Mouse (Mus musculus) limb, embryonic 10.5 days (tissue): ENCODE data around the gene Pax3. TPM values are rescaled to one million over a fixed set of nuclear protein-coding genes. Genes with fewer than 3 reads are reported as not detected.

Experiments
- DNase-seq: peaks from one replicate; pipeline ENCODE4 v3.0.0-alpha.2; 2017; ENCODE audit warnings: low spot score
- H3K27ac ChIP-seq: fragments of 300-500 bp; sonication (generic); 2 replicates; pipeline ENCODE4 v1.5.1; 2016; ENCODE audit warnings: mild to moderate bottlenecking
- H3K27me3 ChIP-seq: fragments of 300-500 bp; sonication (generic); 2 replicates; pipeline ENCODE4 v1.6.1; 2016; ENCODE audit warnings: low read depth, mild to moderate bottlenecking; ENCODE audit not compliant: poor library complexity, severe bottlenecking
- H3K36me3 ChIP-seq: fragments of 300-500 bp; sonication (generic); 2 replicates; pipeline ENCODE4 v1.6.1; 2016; ENCODE audit warnings: mild to moderate bottlenecking, moderate library complexity
- H3K4me1 ChIP-seq: fragments of 300-500 bp; sonication (generic); 2 replicates; pipeline ENCODE4 v1.6.1; 2016
- H3K4me3 ChIP-seq: fragments of 300-500 bp; sonication (generic); 2 replicates; pipeline ENCODE4 v1.5.1; 2016; ENCODE audit warnings: mild to moderate bottlenecking, moderate library complexity
- H3K9me3 ChIP-seq: fragments of 300-500 bp; sonication (generic); replicated peaks from 2 replicates; pipeline ENCODE4 v1.6.1; 2016; ENCODE audit warnings: mild to moderate bottlenecking
- WGBS: fragments of 180-500 bp; shearing (Covaris S2); methylation state at CpG from one replicate; pipeline ENCODE4 v1.1.7; 2016; 5-methylcytosine and 5-hydroxymethylcytosine counted together
- polyA plus RNA-seq: library from polyadenylated mRNA; unstranded; fragments of >200 nt; fragmentation: Nextera tagmentation; extraction: Ambion mirVana; gene quantifications from 2 replicates; pipeline ENCODE4 v1.2.1, GENCODE M21; 2016

Pax3 gene
- polyA plus RNA-seq = 11.5 and 12.6 TPM in 2 replicates

- H3K27me3 ChIP-seq = peaks cover 100% of the 10 kb centered on the region
- H3K4me3 ChIP-seq = peak within 1 kb of the TSS; percentile 50
- no peaks in the 10 kb centered on the region for H3K9me3 ChIP-seq
- peak within 1 kb of the TSS; percentile 69 for H3K27ac ChIP-seq
- WGBS = under 1% methylated on average over 36 of the region's 37 CpGs
- peak; percentile 73 for DNase-seq
- peaks cover 28% of the 10 kb centered on the region for H3K4me1 ChIP-seq
- no peaks in the 10 kb centered on the region for H3K36me3 ChIP-seq
These were observed at the start of gene Pax3 for GRCm38 (mm10) chr1:78196751-78197311. Pax3 (minus strand) TSS chr1:78197134.

DNA sequence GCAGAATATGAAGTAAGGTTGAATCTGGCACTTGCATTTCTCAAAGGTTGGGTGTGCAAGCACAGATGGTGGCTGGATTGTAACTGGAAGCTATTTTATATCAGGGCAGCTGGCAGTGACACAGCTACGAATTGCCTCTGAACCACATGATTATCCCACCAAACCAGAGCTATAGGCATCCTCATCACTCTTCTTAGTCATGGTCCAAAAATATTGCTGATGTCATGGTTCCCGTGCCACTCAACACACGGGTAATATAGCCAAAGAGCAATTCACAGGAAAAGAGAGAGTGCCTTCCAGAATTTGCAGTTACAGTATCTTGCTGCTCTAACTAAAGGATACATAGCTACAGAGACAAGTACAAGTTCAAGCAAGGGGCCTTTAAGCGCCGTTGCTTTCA, 37.4 kb upstream of the Pax3 start:
- no peaks in the 10 kb centered on the region for H3K27me3 ChIP-seq
- H3K36me3 ChIP-seq = no peaks in the 10 kb centered on the region
- H3K4me3 ChIP-seq = no peak overlapping the region
- no peak for DNase-seq
- 90% methylated on average over 5 of the region's 5 CpGs for WGBS
- H3K27ac ChIP-seq = no peak overlapping the region
- H3K9me3 ChIP-seq = no peaks in the 10 kb centered on the region
- peaks cover 17% of the 10 kb centered on the region for H3K4me1 ChIP-seq

DNA sequence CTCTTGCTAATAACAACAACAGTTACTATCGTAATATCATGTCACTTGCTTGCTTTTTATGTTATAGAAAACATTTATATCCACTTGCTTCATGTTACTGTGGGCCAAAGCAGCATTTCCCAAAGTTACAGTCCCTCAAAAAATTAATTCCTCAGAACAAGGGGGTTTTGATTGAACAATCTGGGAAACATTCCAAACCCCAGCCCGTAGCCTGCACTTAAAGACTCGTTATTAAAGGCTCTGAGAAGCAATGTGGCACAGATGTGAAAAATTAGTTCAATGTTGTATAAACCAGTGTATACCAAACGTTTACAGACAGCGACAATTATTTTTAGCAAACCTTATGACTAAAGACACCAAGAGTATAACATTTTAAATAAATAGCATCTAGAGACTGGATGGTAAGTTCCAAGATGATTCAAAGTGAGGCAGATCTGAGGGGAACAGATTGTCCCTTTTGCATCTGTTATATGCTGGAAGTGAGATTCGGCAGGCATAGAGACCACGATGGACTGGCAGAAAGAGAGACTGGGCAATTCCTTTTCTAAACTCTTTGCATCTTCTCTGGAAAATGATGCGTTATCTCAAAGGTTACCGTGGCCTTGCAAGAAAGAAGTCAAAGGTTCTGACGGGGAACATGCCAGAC, 35.1 kb upstream of the Pax3 start:
- Histone ChIP-seq H3K36me3 (no peaks in the 10 kb centered on the region), H3K9me3 (no peaks in the 10 kb centered on the region), H3K27ac (no peak overlapping the region), H3K4me3 (no peak overlapping the region), H3K4me1 (peaks cover 9% of the 10 kb centered on the region), H3K27me3 (peaks cover 17% of the 10 kb centered on the region; the same call in 1 of the 2 replicates)
- DNase-seq = no peak
- WGBS = 68% methylated on average over 10 of the region's 10 CpGs

- H3K4me1 ChIP-seq = peaks cover 9% of the 10 kb centered on the region
- peaks cover 19% of the 10 kb centered on the region; the same call in 1 of the 2 replicates for H3K27me3 ChIP-seq
- H3K9me3 ChIP-seq = no peaks in the 10 kb centered on the region
- no peak overlapping the region for H3K27ac ChIP-seq
- H3K4me3 ChIP-seq = no peak overlapping the region
- no peak for DNase-seq
- H3K36me3 ChIP-seq = no peaks in the 10 kb centered on the region
These were observed 32.9 kb upstream of the Pax3 start for GRCm38 (mm10) chr1:78229801-78230200.

- DNase-seq = no peak
- Histone ChIP-seq H3K27me3 (peaks cover 26% of the 10 kb centered on the region), H3K4me1 (peaks cover 9% of the 10 kb centered on the region), H3K9me3 (no peaks in the 10 kb centered on the region), H3K4me3 (no peak overlapping the region), H3K27ac (no peak overlapping the region), H3K36me3 (no peaks in the 10 kb centered on the region)
- 64% methylated on average over 5 of the region's 5 CpGs for WGBS
These were observed 31.8 kb upstream of the Pax3 start for GRCm38 (mm10) chr1:78228771-78229170.

DNA sequence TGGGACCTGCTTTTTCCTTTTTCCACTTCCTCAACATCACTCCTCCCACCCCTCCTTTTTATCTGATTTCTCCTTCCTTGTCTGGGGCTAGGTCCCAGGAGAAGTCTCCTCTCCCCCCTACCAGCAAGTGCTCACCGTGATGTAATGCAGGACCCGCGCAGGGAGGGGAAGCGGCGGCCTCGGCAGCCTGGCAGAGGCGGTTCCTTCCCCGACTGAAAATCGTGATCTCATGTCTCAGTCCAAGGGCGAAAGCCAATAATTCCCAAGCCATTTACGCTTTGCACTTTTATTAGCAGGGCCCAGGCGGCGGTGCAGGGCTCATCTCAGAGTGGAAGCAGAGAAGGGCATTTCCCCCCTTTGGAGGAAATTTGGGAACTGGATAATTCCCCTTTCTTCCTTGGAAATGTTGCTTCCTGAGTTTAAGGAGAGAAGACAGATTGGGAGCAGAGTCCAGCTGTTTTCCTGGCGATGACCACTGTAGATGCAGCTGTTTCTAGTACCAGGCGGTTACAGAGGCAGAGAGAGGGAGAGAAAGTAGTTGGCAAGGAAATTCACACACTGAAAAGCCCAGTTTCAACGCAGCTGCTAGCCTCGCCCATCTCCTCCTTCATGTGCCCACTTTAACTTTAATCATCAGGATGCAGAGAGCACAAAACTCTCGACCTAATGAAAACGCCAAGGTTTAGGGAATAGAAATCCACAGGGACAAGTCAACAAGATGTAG, 21.3 kb upstream of the Pax3 start:
- 2% methylated on average over 19 of the region's 19 CpGs for WGBS
- no peaks in the 10 kb centered on the region for H3K9me3 ChIP-seq
- no peaks in the 10 kb centered on the region for H3K36me3 ChIP-seq
- peaks cover 92% of the 10 kb centered on the region for H3K27me3 ChIP-seq
- no peak overlapping the region for H3K27ac ChIP-seq
- DNase-seq = no peak
- H3K4me3 ChIP-seq = peak overlapping the region; percentile 66
- peaks cover 26% of the 10 kb centered on the region for H3K4me1 ChIP-seq

GRCm38 (mm10) chr1:78217151-78218034, 20.5 kb upstream of the Pax3 start:
- H3K27ac ChIP-seq = peak overlapping the region; percentile 53
- peaks cover 95% of the 10 kb centered on the region for H3K27me3 ChIP-seq
- peak; percentile 74 for DNase-seq
- H3K9me3 ChIP-seq = no peaks in the 10 kb centered on the region
- no peaks in the 10 kb centered on the region for H3K36me3 ChIP-seq
- peak overlapping the region; percentile 66 for H3K4me3 ChIP-seq
- peaks cover 26% of the 10 kb centered on the region for H3K4me1 ChIP-seq
- WGBS = 1% methylated on average over 78 of the region's 79 CpGs

DNA sequence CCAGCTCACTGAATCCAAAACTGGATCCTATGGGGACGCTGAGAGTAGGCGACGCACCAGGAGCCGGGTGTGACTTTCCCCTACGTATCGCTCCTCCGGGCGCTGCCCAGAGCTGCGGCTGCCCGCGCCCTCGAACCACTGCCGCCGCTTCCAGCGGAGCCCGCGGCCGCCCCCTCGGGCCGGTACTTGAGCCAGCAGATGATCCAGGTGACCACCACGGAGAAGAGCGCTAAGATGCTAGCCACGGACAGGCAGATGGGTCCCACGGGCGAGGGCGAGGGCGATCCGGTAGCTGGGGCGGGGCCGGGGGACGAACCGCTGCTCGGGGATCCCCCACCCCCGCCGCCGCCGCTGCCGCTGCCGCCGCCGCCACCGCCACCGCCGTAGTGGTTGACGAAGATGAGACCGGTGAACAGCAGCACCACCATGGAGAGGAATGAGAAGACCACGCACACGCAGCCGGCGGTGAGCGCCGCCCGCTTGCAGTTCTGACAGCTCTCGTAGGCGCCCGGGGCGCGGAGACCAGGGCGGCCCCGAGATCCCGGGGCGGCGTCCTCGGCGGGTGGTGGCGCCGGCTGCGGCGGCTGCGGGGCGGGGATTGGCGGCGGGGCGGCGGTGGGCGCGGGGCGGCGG, 19.7 kb upstream of the Pax3 start:
- H3K27me3 ChIP-seq = peaks cover 100% of the 10 kb centered on the region
- H3K9me3 ChIP-seq = no peaks in the 10 kb centered on the region
- no peaks in the 10 kb centered on the region for H3K36me3 ChIP-seq
- under 1% methylated on average over 71 of the region's 79 CpGs for WGBS
- peaks cover 26% of the 10 kb centered on the region for H3K4me1 ChIP-seq
- peak overlapping the region; percentile 53 for H3K27ac ChIP-seq
- peak overlapping the region; percentile 66 for H3K4me3 ChIP-seq
- DNase-seq = peak; percentile 64

DNA sequence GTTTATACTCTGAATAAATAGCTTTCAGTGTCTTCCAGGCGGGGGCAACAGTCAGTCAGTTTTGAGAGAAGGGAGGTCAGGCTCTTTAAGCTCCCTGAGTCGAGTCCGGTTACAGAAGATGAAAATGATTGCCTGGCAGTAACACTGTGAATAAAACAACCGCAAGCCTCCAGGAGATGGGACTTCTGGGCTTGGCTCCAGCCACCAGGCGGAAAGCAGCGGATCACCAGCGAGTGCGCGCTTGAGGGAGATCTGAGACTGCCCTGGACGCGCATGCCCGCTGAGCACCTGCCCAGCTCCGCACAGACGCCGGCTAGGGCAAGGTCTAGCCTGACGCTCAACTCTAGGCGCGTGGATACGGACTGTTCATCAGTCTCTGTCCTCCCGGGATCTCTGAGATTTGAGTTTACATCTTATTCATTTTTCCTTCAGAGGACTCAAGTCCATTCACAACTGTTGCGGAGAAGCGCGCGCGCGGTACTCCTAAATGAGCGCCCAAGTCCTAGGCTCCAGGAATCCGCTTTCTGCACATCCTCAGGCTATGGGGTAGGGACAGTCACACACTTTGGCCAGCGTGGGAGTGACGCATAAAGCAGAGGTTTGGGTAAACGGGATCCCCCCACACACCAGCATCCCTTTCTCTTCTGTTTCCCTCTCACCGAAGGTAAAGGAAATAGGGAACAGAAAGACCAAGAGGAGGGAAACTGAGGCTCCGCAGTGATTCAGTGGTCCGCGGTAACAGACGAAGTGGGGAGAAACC, 19.0 kb upstream of the Pax3 start:
- DNase-seq = no peak
- Histone ChIP-seq H3K27ac (no peak overlapping the region), H3K27me3 (peaks cover 100% of the 10 kb centered on the region), H3K4me3 (peak overlapping the region; percentile 66), H3K36me3 (no peaks in the 10 kb centered on the region), H3K9me3 (no peaks in the 10 kb centered on the region), H3K4me1 (peaks cover 26% of the 10 kb centered on the region)
- WGBS = under 1% methylated on average over 36 of the region's 36 CpGs

DNA sequence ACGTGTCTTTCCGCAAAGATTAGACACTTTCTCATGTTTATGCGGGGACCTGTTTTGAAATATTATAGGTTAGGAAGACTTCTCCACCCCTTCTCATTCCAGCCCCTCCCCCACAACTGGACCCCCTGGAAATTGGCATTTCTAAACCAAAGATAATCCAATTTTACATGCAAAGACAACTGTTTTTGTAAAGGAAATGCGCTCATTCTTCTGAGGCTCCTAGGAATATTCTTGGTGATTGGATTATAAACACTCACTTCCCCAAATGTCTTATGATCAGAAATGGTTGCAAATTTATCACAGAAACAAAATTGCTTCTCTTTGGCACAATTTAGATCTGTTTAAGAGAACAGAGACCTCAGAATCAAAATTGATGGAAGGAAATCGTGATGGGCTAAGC, 14.1 kb upstream of the Pax3 start:
- peaks cover 100% of the 10 kb centered on the region for H3K27me3 ChIP-seq
- WGBS = 4% methylated on average over 5 of the region's 5 CpGs
- no peaks in the 10 kb centered on the region for H3K36me3 ChIP-seq
- H3K27ac ChIP-seq = no peak overlapping the region
- DNase-seq = no peak
- H3K4me1 ChIP-seq = peaks cover 5% of the 10 kb centered on the region
- no peak overlapping the region for H3K4me3 ChIP-seq
- no peaks in the 10 kb centered on the region for H3K9me3 ChIP-seq

GRCm38 (mm10) chr1:78210568-78210967, 13.6 kb upstream of the Pax3 start:
- peak; percentile 53 for DNase-seq
- Histone ChIP-seq H3K27me3 (peaks cover 100% of the 10 kb centered on the region), H3K4me1 (0 out of 2 replicates have a peak, but pooled peaks cover under 1% of the 10 kb centered on the region), H3K36me3 (no peaks in the 10 kb centered on the region), H3K4me3 (no peak overlapping the region), H3K27ac (no peak overlapping the region), H3K9me3 (no peaks in the 10 kb centered on the region)
- 2% methylated on average over 15 of the region's 15 CpGs for WGBS
